Mouse (Mus musculus): ENCODE results near the gene Ccl7. TPM values are rescaled to one million over a fixed set of nuclear protein-coding genes. Genes with fewer than 3 reads are reported as not detected.

The Ccl7 gene
- polyA plus RNA-seq, 1 experiment = 0.44 TPM

DNA sequence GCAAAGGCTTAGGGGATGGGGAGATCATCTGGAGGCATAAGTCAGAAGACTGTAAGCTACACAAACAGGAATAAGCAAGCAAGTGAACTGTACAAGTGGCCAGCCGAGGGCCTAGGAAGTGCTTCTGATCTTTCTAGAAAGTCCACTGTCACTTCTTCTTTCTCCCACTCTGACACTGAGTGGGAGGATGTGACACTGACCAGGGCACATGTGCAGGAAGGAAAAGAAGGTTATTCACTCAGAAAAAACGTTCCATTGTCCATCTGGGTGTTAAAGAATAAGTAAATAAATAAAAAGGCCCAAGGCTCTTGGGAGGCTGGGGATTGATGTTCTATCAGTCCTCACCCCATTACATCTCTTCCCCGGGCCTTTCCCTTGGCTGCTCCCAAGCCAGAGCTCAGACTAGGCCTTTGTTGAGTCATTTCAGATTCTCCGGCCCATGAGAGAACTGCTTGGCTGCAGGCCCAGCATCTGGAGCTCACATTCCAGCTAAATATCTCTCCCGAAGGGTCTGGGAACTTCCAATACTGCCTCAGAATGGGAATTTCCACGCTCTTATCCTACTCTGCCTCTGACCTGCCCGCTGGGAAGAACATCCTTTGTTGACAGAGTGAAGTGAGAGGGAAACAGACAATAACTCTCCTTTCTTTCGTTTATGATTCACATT lies 12.7 kb upstream of the Ccl7 start:
- DNase-seq (ENCODE audit: extremely low spot score in 1 of 2, low spot score in 1 of 2) = no peak

DNA sequence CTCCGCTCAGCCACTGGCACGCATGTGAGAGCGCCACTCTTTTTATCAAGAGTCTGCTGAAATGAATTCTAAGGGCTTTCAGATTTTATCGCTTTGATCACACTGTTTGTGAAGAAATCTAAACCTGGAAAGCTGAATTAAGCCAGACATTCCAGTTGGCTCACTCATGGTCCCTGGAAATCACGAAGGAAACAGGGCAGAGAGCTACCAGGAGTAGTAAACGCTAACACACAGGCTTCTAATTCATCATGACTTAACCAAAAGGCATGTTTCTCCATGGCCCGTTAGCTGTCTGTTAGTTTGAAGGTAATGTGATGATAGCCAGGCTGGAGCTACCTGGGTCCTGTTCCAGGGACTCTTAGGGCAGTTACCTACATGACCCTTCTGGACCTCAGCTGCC lies 11.1 kb upstream of the Ccl7 start:
- DNase-seq (ENCODE audit: extremely low spot score in 1 of 2, low spot score in 1 of 2) = no peak

DNA sequence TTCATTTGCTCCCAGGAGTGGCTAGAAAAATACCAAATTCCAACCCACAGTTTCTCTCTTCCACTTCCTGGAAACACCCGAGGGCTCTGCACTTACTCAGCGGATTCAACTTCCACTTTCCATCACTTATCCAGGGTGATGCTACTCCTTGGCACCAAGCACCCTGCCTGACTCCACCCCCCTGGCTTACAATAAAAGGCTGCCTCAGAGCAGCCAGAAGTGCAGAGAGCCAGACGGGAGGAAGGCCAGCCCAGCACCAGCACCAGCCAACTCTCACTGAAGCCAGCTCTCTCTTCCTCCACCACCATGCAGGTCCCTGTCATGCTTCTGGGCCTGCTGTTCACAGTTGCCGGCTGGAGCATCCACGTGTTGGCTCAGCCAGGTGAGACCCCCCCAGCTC lies 10.2 kb upstream of the Ccl7 start, which contains the start of gene Ccl2:
Gene Ccl2 (plus strand): TSS at position 216 of the 400 bp plus-strand sequence.
- peak; percentile 29 to 58 for DNase-seq (ENCODE audit: extremely low spot score in 1 of 2, low spot score in 1 of 2)

DNA sequence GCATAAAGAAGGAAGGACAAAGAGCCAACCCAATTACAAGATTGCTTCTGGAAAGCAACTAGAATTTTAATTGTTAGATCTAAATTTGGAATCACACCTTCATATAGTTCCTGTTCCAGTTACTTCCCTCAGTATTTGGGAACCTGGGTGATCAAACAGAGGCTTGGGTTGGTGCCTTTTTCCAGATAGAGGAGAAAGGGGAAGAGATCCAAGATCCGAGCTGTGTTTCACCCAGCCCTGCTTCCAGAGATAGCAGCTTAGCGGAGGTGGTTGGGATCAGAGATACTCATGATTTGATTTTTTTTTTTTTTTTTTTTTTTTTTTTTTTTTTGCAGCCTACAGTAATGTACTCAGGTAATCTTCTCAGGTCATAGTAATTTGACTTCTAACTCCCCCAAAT lies 9.7 kb upstream of the Ccl7 start:
- DNase-seq (ENCODE audit: extremely low spot score in 1 of 2, low spot score in 1 of 2) = no peak

GRCm38 (mm10) chr11:82038535-82038934 lies 7.0 kb upstream of the Ccl7 start, which contains the start of gene Gm17268:
Gm17268 (minus strand) TSS chr11:82038562.
- DNase-seq (ENCODE audit: extremely low spot score in 1 of 2, low spot score in 1 of 2) = no peak

- DNase-seq (ENCODE audit: extremely low spot score in 1 of 2, low spot score in 1 of 2) = no peak
Measured at GRCm38 (mm10) chr11:82039132-82039660, 6.3 kb upstream of the Ccl7 start.

- DNase-seq (ENCODE audit: extremely low spot score in 1 of 2, low spot score in 1 of 2) = no peak
Measured at GRCm38 (mm10) chr11:82041671-82042080, 3.8 kb upstream of the Ccl7 start.

- peak in 1 of 2 experiments; percentile 50 for DNase-seq (ENCODE audit: extremely low spot score in 1 of 2, low spot score in 1 of 2)
Measured at GRCm38 (mm10) chr11:82047746-82048415, 2.4 kb downstream of the Ccl7 start.

- no peak for DNase-seq (ENCODE audit: extremely low spot score in 1 of 2, low spot score in 1 of 2)
Measured at GRCm38 (mm10) chr11:82053849-82054248, 8.3 kb downstream of the Ccl7 start.

DNA sequence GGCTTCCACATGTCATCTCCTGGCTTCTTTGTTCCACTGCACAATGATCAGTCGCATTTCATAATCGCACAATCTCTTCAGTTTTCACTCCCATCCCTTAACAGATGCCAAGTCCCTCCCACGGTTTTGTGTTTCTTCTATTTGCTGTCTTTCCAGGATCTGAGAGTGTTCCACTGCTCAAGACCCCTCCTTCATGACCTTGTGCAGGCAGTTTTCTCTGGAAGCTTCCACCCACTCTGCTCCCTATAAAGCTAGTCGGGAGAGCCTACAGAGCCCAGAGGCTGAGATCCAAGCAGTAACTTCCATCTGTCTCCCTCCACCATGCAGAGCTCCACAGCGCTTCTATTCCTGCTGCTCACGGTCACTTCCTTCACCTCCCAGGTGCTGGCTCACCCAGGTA lies 12.1 kb downstream of the Ccl7 start, which contains the start of gene Ccl11:
Gene Ccl11 (plus strand): TSS at position 178 of the 400 bp plus-strand sequence.
- DNase-seq (ENCODE audit: extremely low spot score in 1 of 2, low spot score in 1 of 2) = peak; percentile 8 to 34

DNA sequence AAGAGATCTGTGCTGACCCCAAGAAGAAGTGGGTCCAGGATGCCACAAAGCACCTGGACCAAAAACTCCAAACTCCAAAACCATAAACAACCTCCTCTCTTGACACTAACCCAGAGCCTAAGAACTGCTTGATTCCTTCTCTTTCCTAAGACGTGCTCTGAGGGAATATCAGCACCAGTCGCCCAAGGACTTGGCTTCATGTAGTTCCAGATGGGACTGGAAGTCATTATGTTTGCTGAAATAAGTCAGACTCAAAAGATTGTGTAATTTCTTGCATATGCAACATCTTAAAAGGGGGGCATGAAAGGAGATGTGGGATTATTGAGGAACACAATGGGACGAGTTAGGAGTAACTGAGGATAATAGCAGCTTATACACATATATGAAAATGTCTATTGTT lies 16.7 kb downstream of the Ccl7 start:
- DNase-seq (ENCODE audit: extremely low spot score in 1 of 2, low spot score in 1 of 2) = no peak

DNA sequence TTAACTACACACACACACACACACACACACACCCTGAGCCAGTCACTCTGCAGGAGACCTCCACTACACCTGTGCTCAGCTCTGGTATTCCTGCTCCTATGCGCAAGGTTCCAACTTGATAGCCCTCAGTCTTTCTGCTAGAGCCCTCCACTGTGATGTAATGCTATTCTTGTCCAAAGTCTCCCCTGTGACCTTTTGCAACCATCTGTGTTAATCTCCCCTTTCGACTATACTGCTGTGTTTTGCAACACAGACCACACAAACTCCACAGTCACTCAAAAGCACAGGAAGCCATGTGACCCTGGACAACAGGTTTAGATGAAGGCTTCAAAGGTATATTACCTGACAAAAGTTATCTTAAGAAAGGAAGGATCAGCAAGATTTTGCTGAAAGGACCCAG lies 17.9 kb downstream of the Ccl7 start:
- no peak for DNase-seq (ENCODE audit: extremely low spot score in 1 of 2, low spot score in 1 of 2)

- no peak for DNase-seq (ENCODE audit: extremely low spot score in 1 of 2, low spot score in 1 of 2)
Measured at GRCm38 (mm10) chr11:82066953-82067571, 21.6 kb downstream of the Ccl7 start.

GRCm38 (mm10) chr11:82071076-82071475 lies 25.6 kb downstream of the Ccl7 start:
- no peak for DNase-seq (ENCODE audit: extremely low spot score in 1 of 2, low spot score in 1 of 2)

GRCm38 (mm10) chr11:82072374-82072773 lies 26.9 kb downstream of the Ccl7 start:
- DNase-seq (ENCODE audit: extremely low spot score in 1 of 2, low spot score in 1 of 2) = peak in 1 of 2 experiments; percentile 7

DNA sequence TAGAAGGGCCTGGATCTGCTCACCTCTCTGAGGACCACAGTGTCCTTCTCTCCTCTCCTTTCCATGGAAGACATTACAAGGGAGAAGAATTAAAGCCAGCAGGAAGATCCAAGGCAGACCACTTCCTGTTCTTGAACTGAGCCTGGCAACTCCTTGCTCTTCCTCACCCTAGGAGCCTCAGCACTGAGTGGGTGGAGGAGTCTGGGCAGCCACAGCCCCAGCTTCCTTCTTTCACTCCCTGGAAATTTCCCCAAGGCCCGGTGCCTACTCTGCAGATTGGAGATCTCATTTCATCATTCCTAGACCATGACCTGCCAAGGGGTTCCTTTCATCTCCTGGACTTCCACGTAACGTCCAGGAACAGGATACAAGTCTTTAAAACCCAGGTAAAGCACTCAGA lies 27.5 kb downstream of the Ccl7 start:
- DNase-seq (ENCODE audit: extremely low spot score in 1 of 2, low spot score in 1 of 2) = no peak

DNA sequence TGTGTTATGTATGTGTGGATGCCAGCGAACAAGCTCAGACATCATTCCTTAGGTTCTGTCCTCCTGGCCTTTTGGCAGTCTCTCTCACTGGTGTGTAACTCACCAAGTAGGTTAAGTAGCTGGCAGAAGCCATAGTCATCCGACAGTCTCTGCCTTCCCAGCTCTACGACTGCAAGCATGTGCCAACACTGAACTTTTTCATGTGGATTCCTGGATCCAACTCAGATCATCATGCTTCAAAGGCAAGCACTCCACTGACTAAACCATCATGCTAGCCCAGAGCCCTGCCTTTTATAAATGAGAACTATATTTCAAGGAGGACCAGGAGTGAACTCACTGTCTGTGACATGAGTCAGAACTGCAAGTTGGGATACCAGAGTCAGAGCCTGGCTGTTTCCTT lies 28.2 kb downstream of the Ccl7 start:
- no peak for DNase-seq (ENCODE audit: extremely low spot score in 1 of 2, low spot score in 1 of 2)

GRCm38 (mm10) chr11:82077031-82077430 lies 31.5 kb downstream of the Ccl7 start:
- DNase-seq (ENCODE audit: extremely low spot score in 1 of 2, low spot score in 1 of 2) = no peak

GRCm38 (mm10) chr11:82078136-82078730 lies 32.7 kb downstream of the Ccl7 start:
- no peak for DNase-seq (ENCODE audit: extremely low spot score in 1 of 2, low spot score in 1 of 2)

DNA sequence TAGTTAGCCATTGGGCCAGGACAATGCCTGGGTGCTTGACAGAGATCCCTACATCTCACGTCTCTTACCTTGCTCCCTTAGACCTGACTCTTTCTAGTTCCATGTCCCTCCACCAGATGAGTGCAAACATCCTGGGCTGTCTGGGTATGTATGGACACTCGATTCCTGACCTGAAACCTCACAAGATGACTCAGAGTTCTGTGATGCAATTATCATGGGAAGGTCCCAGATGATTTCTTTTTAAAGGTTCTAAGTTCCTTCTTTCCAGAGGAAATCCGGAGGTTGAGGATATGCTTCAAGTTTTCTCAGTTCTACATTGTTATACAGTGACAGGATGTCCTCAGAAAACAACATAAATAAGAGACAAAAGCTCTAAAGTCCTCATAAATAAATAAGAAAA lies 35.4 kb downstream of the Ccl7 start:
- no peak for DNase-seq (ENCODE audit: extremely low spot score in 1 of 2, low spot score in 1 of 2)

DNA sequence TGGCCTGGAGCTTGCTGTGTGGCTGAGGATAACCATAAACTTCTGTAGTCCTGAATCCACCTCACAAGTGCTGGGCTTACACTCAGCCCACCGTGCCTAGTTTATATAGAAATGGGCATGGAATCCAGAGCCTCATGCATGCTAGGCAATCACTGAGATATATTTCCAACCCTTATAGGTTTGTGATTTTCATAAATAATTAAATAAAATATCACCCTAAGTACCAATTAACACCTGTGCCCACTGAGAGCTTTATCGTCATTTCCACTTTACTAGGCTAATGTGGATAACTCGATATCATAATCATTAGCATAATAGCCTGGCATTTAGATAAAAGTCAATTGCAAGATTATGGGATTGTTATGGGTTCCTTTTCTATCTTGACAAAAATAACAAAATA lies 38.8 kb downstream of the Ccl7 start:
- no peak for DNase-seq (ENCODE audit: extremely low spot score in 1 of 2, low spot score in 1 of 2)
